Mouse (Mus musculus): ENCODE measurements around the gene Dbndd2. TPM values are rescaled to one million over a fixed set of nuclear protein-coding genes. Genes with fewer than 3 reads are reported as not detected.

The Dbndd2 gene
- polyA plus RNA-seq, 1 experiment: 24.8 TPM

- WGBS: 28% methylated on average over 5 of the region's 5 CpGs
- H3K4me1 ChIP-seq (replicated peaks; ENCODE audit: control insufficient read depth, insufficient read depth, low read length): peaks cover 37% of the 10 kb centered on the region
- no peak overlapping the region for H3K4me3 ChIP-seq (ENCODE audit: control insufficient read depth, insufficient read depth, low read length)
- no peak overlapping the region for H3K27ac ChIP-seq (ENCODE audit: control insufficient read depth, insufficient read depth, low read length)
- peaks cover 6% of the 10 kb centered on the region; the same call in 1 of the 2 replicates for H3K27me3 ChIP-seq (ENCODE audit: control insufficient read depth, insufficient read depth, low read length)
- no peaks in the 10 kb centered on the region for H3K36me3 ChIP-seq (ENCODE audit: control insufficient read depth, insufficient read depth, low read length)
- no peak for DNase-seq
- TF ChIP-seq POLR2A (IDR thresholded peaks at IDR 0.05; ENCODE audit: control insufficient read depth, extremely low read depth, insufficient read depth, low read length, poor library complexity) (0 out of 2 replicates have a peak, but pooled peaks have one; percentile 19), CTCF (IDR thresholded peaks at IDR 0.05; ENCODE audit: borderline replicate concordance, control insufficient read depth, extremely low read depth, insufficient read depth, low read length, poor library complexity) (no peak)
Observed at GRCm38 (mm10) chr2:164440314-164440713, 45.6 kb upstream of the Dbndd2 start.

DNA sequence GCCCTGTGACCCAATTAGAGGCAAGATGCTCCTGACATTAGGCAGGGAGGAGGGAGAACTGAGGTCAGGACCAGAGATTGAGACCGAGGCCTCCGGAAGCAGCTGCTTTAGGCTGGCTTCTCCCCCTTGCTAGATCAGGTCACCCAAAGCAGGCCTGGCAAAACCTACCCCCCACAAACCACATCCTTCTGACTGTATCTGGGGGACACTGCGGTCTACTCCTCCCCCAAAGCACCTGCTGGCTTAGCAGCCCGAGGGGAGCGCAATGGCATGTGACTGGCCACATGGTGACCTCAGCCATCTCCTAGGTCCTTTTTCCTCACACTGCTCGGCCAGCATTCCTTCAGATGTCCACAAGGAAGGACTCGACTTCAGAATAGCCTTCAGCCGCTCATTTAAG lies 44.8 kb upstream of the Dbndd2 start:
- H3K36me3 ChIP-seq (ENCODE audit: control insufficient read depth, insufficient read depth, low read length): no peaks in the 10 kb centered on the region
- DNase-seq: peak; percentile 66
- H3K4me1 ChIP-seq (replicated peaks; ENCODE audit: control insufficient read depth, insufficient read depth, low read length): peaks cover 34% of the 10 kb centered on the region
- peaks cover 6% of the 10 kb centered on the region; the same call in 1 of the 2 replicates for H3K27me3 ChIP-seq (ENCODE audit: control insufficient read depth, insufficient read depth, low read length)
- H3K27ac ChIP-seq (ENCODE audit: control insufficient read depth, insufficient read depth, low read length): no peak overlapping the region
- TF ChIP-seq POLR2A (IDR thresholded peaks at IDR 0.05; ENCODE audit: control insufficient read depth, extremely low read depth, insufficient read depth, low read length, poor library complexity): 0 out of 2 replicates have a peak, but pooled peaks have one; percentile 21
- peak; percentile 16; the same call in 1 of the 2 replicates for TF ChIP-seq CTCF (IDR thresholded peaks at IDR 0.05; ENCODE audit: borderline replicate concordance, control insufficient read depth, extremely low read depth, insufficient read depth, low read length, poor library complexity)
- 5% methylated on average over 8 of the region's 8 CpGs for WGBS
- H3K4me3 ChIP-seq (ENCODE audit: control insufficient read depth, insufficient read depth, low read length): peak overlapping the region; percentile 33

- peaks cover 32% of the 10 kb centered on the region for H3K4me1 ChIP-seq (replicated peaks; ENCODE audit: control insufficient read depth, insufficient read depth, low read length)
- H3K27ac ChIP-seq (ENCODE audit: control insufficient read depth, insufficient read depth, low read length): no peak overlapping the region
- peaks cover 6% of the 10 kb centered on the region; the same call in 1 of the 2 replicates for H3K27me3 ChIP-seq (ENCODE audit: control insufficient read depth, insufficient read depth, low read length)
- 6% methylated on average over 7 of the region's 7 CpGs for WGBS
- no peak overlapping the region; the same call in 1 of the 2 replicates for H3K4me3 ChIP-seq (ENCODE audit: control insufficient read depth, insufficient read depth, low read length)
- H3K36me3 ChIP-seq (ENCODE audit: control insufficient read depth, insufficient read depth, low read length): no peaks in the 10 kb centered on the region
- no peak for TF ChIP-seq CTCF (IDR thresholded peaks at IDR 0.05; ENCODE audit: borderline replicate concordance, control insufficient read depth, extremely low read depth, insufficient read depth, low read length, poor library complexity)
- TF ChIP-seq POLR2A (IDR thresholded peaks at IDR 0.05; ENCODE audit: control insufficient read depth, extremely low read depth, insufficient read depth, low read length, poor library complexity): no peak
- DNase-seq: no peak
Observed at GRCm38 (mm10) chr2:164441731-164442130, 44.2 kb upstream of the Dbndd2 start.

DNA sequence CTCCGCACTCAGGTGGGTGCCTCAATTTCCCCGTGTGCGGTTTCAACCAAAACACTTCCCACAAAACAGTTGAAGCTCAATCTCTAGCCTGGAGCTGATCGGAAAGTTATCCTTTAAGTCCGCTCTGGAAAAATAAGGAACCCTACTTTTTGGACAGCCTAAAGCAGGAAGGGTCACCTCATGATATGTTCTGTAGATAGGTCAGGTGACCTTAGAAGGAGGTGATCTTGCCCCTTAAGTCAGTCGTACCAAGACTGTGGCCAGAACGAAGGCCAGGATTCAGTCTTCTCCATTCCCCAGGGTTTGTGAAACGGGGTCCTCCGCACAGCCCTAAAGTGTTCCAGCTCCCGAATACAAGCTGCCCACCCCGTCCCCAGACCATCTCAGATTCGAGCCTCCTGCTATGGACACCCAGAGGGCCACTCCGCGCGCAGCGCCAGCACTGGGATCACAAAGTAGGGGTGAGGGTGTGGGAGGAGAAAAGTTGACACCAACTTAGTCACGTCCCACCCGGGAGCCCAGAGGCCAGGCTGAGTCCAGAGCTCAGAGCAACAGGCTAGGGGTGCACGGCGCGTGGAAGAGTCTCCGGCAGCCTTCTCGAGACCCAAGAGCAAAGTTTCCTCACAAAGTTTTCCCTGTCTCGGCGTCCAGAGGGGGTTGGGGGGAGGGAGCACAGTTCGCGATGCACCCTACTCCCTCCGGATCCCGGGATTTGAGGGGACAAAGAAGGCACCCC lies 43.4 kb upstream of the Dbndd2 start:
- TF ChIP-seq CTCF (IDR thresholded peaks at IDR 0.05; ENCODE audit: borderline replicate concordance, control insufficient read depth, extremely low read depth, insufficient read depth, low read length, poor library complexity) (no peak), POLR2A (IDR thresholded peaks at IDR 0.05; ENCODE audit: control insufficient read depth, extremely low read depth, insufficient read depth, low read length, poor library complexity) (no peak)
- no peak for DNase-seq
- H3K27me3 ChIP-seq (ENCODE audit: control insufficient read depth, insufficient read depth, low read length): peaks cover 6% of the 10 kb centered on the region; the same call in 1 of the 2 replicates
- peak overlapping the region; percentile 54 for H3K4me3 ChIP-seq (ENCODE audit: control insufficient read depth, insufficient read depth, low read length)
- H3K36me3 ChIP-seq (ENCODE audit: control insufficient read depth, insufficient read depth, low read length): no peaks in the 10 kb centered on the region
- WGBS: 8% methylated on average over 29 of the region's 29 CpGs
- H3K27ac ChIP-seq (ENCODE audit: control insufficient read depth, insufficient read depth, low read length): no peak overlapping the region
- H3K4me1 ChIP-seq (replicated peaks; ENCODE audit: control insufficient read depth, insufficient read depth, low read length): peaks cover 32% of the 10 kb centered on the region

DNA sequence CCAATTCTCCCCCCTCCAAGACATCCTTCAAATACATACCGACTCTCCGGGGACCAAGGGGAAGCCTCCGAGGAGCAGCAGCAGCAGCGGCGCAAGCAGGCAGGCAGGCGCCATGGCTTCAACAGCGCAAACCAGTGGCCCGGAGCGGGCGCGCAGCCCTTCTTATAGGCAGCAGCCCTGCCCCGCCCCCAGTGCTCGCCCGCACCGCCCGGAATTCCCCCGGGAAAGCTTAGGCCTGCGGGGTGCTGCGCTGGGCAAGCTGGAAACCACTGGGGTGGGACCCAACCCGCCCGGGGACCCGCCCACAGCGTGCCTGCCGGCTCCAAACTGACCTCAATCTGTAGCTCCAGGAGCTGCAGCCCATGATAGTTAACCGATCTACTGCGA lies 42.9 kb upstream of the Dbndd2 start:
- peaks cover 6% of the 10 kb centered on the region; the same call in 1 of the 2 replicates for H3K27me3 ChIP-seq (ENCODE audit: control insufficient read depth, insufficient read depth, low read length)
- TF ChIP-seq CTCF (IDR thresholded peaks at IDR 0.05; ENCODE audit: borderline replicate concordance, control insufficient read depth, extremely low read depth, insufficient read depth, low read length, poor library complexity) (no peak), POLR2A (IDR thresholded peaks at IDR 0.05; ENCODE audit: control insufficient read depth, extremely low read depth, insufficient read depth, low read length, poor library complexity) (0 out of 2 replicates have a peak, but pooled peaks have one; percentile 32)
- no peaks in the 10 kb centered on the region for H3K36me3 ChIP-seq (ENCODE audit: control insufficient read depth, insufficient read depth, low read length)
- H3K27ac ChIP-seq (ENCODE audit: control insufficient read depth, insufficient read depth, low read length): no peak overlapping the region
- WGBS: under 1% methylated on average over 26 of the region's 26 CpGs
- H3K4me1 ChIP-seq (replicated peaks; ENCODE audit: control insufficient read depth, insufficient read depth, low read length): peaks cover 31% of the 10 kb centered on the region
- DNase-seq: peak; percentile 54
- peak overlapping the region; percentile 54 for H3K4me3 ChIP-seq (ENCODE audit: control insufficient read depth, insufficient read depth, low read length)

GRCm38 (mm10) chr2:164443460-164444000 lies 42.4 kb upstream of the Dbndd2 start, which contains the start of gene Sdc4:
Gene Sdc4 (minus strand): TSS chr2:164443887.
- no peaks in the 10 kb centered on the region for H3K36me3 ChIP-seq (ENCODE audit: control insufficient read depth, insufficient read depth, low read length)
- no peak for DNase-seq
- H3K27me3 ChIP-seq (ENCODE audit: control insufficient read depth, insufficient read depth, low read length): peaks cover 6% of the 10 kb centered on the region; the same call in 1 of the 2 replicates
- peak within 1 kb of the TSS; percentile 54 for H3K4me3 ChIP-seq (ENCODE audit: control insufficient read depth, insufficient read depth, low read length)
- H3K27ac ChIP-seq (ENCODE audit: control insufficient read depth, insufficient read depth, low read length): no peak within 1 kb of the TSS
- TF ChIP-seq CTCF (IDR thresholded peaks at IDR 0.05; ENCODE audit: borderline replicate concordance, control insufficient read depth, extremely low read depth, insufficient read depth, low read length, poor library complexity) (no peak), POLR2A (IDR thresholded peaks at IDR 0.05; ENCODE audit: control insufficient read depth, extremely low read depth, insufficient read depth, low read length, poor library complexity) (no peak)
- H3K4me1 ChIP-seq (replicated peaks; ENCODE audit: control insufficient read depth, insufficient read depth, low read length): peaks cover 31% of the 10 kb centered on the region
- 30% methylated on average over 18 of the region's 18 CpGs for WGBS

All from thymus, adult 2 months (tissue).